Mouse (Mus musculus) retina, postnatal 7 days (tissue): ENCODE measurements around the gene Morn3.
A peak's percentile ranks its signal among the peaks of the same experiment; 100 is the strongest.

Experiments used
- DNase-seq: peaks from one replicate; pipeline ENCODE4 v3.0.0-alpha.2; 2012; ENCODE audit warnings: low read depth, low spot score

Morn3 gene

DNA sequence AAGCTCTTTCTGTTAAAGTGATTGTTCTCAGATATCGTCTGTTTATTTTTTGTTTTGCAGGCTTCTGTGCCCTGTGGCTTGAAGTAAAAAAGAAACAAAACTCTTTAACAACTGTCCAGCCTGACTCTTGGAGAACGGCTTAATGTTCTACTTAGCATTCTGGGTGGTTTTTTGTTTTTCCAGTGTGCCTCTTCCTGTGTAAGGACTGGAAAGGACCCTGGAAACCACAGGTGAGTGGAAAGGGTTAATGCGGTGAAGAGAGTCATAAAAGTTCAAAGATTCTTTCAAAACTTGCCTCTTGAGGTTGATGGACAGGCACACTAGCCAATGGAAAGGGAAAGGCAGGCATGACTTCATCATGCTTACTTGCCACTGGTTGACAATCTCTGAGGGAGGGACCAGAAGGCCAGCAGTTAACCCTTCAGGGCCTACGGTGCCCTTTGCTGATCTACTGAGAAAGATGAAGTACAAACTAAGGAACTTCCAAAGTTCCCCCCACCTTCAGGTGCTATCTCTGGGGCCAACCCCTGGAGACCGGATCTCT is 52.4 kb downstream of the Morn3 start:
- DNase-seq: peak; percentile 76

DNA sequence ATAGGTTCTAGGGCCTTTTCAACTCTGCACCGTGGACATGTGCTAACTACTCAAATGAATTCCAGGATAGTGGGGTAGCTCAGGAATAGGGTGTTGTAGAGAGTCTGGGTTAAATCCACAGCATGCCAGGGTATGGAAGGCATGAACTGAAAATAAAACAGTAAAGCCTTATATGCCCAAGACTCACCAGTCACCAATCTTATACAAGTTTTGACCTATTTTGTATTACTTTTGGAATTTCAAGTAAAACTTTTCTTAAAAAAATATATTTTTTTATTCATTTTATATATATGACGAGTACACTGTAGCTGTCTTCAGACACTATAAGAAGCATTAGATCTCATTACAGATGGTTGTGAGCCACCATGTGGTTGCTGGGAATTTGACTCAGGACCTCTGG is 53.0 kb downstream of the Morn3 start:
- DNase-seq: no peak

DNA sequence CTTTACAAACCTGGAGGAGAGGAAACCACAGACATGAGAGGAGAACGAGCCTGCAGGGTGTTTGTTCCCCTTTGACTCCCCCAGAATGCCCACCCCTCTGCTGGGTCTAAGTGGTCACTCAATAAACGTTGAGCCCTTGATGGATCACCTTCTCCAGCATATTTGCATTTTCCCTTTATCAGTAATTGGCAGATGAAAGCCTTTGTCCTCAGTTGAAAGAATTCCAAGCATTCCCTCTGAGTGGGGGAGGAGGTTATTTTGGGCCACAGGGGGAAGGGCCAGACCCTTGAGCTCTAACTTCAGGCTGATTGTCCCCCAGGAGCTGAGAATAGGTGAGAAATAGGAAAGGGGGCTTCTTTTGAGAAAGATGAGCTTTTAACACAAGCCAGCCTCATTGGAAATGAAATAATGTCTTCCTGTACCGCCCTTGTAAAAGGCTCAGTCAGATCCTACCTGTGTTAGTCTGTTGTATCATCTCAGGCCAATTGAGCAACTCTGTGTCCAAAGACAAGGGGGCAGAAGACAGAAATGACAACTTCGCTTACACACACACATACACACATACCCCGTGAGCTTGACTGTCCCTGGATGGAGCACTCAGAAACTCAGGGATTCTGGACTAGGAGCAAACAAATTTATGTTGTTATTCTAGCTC is 55.3 kb downstream of the Morn3 start:
- no peak for DNase-seq

DNA sequence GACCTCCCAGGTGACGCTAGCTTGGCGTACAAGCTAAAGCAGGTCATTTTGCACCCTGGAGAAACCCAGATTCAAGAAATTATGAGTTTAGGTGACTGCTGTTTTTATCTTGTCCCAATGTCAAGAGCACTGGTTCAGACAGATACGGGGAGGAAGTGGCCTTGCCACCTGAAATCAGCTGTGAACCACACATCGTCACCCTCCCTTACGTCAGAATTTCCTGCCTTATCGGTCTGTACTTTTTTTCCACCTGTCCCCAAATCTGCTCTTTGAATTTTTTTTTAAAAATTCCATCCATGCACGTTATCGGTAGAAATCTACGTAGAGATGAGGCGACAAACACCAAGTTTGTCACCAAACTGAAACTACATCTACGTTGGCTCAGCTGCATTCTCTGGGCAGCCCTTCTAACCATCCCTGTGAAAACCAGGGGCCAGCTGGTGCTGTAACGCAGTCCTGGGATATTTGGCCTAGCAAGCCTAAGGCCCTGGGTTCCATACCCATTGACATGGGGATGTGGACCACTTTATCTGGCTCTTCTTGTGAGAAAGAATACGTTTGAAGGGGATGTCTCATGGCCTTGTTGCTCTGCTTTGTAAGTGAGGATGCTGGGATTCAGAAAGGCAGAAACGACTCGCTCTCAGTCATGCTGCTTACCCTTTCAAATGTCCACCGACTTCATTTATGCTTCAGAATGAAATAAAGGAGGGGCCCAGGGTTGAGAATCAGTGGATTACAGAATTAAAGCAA is 56.2 kb downstream of the Morn3 start:
- DNase-seq: no peak

DNA sequence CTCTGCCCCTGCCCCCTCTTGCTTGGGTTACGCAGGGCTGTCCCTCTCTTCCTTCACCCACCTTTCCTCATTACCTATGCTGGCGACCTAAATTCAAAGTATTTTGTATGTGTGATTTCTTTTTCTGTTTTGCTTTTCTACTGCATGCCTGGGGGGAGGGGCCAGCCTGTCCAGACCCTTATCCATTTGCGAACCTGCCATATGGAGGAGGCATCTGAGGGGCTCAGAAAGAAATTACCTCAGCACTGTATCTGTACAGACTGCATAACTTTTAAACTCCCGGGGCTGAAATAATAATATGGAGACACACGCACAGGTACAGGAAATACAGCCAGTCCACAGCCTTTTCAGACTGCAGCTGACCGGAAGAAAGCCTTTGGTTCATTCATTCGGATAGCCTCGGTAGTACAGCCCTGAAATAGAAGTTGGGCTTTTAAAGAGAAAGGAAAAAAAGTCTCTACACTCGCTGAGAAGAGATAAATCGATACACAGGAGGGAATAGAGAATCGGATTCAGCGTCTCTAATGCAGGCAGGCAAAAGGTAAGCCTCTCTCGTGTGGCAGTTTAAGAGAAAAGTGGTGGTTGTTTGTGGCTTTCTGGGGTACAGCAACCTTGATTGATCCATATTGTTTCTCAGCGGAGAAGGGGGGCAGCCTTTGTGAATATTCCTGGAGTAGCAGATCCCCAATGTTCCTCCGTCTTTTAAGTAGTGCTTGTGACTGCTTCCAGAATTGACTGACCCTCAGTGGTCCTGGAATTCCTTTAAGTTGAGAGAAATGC is 57.1 kb downstream of the Morn3 start, which contains the start of gene Kdm2b:
TSS of gene Kdm2b (minus strand) at position 273 of the 780 bp plus-strand sequence.
- no peak for DNase-seq

DNA sequence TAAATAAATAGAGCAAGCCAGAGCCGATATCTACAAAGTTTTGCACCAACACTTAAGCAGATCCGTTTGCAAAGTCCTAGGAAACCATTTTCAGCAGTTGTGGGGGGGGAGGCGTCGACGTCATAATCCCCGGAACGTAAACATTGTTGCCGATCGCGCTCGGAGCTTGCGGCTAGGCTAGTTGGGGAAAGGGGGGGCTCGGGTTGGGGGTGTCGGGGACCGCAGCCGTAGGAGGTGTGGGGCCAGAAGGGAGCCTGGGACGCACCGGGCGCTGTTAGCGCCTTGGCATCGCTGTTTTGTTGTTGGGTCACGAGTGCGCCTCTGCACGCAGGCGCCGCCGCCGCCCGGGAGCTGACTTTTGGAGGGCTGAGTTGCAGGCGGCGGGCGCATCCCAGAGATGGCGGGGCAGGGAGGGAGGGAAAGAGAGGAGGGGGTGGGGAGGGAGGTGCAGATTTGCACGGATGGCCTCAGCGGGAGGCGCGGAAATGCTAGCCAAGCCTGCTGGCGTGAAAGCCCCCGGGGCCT is 57.8 kb downstream of the Morn3 start:
- peak; percentile 69 for DNase-seq

DNA sequence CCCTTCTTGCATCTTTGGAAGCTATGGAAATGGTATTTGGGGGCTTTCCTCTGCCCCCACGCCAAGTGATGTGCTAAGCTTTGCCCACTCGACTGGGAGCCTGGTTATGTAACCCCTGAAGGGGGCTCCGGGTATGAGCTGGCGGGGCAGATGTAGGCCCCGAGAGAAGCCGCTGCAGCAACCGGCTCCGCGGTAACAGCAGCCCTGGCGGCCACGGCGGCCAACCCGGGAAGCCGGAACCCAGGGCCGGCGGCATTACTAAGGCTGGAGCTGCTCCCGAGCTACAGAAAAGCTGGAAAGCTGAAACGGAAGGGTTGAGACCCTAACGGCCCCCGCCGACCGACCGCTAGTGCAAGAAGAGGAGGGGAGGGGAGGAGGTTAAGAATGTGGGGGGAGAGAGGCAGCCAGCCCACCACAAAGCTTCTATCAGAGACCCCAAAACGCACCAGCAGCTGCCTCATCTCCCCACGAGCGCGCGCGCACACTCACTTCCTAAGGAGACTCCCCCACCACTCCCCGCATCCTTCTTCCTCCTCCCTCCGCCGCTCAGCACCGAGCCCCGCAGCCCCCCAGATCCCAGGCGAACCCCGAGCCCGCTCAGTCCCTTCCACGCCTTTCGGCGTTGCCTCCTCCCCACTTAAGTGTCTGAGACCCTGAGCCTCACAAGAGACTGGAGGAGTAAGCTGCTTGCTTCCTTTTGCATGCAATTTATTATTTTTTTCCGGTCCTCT is 58.6 kb downstream of the Morn3 start:
- no peak for DNase-seq

DNA sequence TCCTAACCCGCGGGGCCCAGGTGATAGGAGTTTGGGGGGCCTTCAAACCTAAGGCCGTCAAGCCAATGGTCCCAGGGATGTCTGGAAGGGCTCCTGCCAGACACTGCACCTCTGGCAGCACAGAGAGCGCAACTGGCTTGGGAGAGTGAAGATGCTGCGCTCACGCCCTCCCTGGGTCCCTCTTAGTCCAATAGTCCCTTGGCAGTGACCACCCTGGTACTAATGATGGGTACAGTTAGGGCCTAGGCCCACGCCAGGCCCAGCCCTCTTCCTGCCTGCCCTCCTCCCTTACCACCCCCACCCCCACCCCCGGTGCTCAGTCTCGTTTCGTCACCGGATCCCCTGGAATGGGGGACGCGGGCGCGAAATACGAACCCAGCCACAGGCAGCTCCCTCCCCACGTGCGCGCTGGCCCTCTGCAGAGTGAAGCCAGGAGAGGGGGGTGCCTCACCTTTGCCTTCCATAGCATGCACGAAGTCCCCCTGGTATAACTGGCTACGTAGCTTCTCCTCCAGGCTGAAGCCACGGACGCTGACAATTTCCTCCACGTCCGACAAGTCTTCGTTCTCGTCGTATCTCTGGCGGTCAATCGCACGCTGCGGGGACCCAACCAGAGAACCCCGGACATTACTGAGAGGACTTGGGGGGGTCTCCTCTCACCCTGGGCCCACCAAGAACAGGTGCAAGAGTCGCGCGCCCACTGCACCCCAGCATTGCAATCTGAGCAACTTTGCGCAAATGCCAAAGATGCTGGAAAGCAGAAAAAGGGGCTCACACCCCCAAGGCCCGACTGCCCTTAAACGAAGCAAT is 59.4 kb downstream of the Morn3 start:
- DNase-seq: no peak

DNA sequence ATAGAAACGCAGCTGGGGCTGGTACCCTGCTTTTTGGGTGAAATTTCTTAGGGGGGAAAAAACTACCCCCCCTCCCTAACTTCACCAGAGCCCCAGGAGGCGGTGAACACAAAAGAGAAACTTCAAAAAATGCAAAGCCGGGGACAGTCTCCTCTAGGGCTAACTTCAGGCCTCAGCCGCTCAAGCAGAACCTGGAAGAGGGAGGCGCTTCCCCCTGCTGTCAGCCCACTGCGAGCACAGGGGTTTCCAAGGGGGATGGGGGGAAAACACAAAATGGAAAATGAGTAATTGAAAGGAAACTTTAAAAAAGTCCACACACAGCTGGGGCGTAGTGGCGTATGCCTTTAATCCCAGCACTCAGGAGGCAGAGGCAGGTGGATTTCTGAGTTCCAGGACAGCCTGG is 60.7 kb downstream of the Morn3 start:
- no peak for DNase-seq
